Mouse (Mus musculus) neural tube, embryonic 14.5 days (tissue): ENCODE measurements around the gene Pkp1. TPM values are rescaled to one million over a fixed set of nuclear protein-coding genes. Genes with fewer than 3 reads are reported as not detected.

ENCODE experiments used
- ATAC-seq: fragments of 200-750 bp; cut with Nextera tagmentation; 2 replicates; pipeline ENCODE4 v1.8.0; 2017; ENCODE audit warnings: low read depth, mild to moderate bottlenecking, moderate TSS enrichment, moderate library complexity
- H3K27ac ChIP-seq: fragments of 300-500 bp; sonication (generic); 2 replicates; pipeline ENCODE4 v1.5.1; 2014; ENCODE audit warnings: low read depth, mild to moderate bottlenecking, control low read depth, low read length, moderate library complexity, mixed read lengths
- H3K27me3 ChIP-seq: fragments of 300-500 bp; sonication (generic); 2 replicates; pipeline ENCODE4 v1.6.1; 2014; ENCODE audit warnings: low read length; ENCODE audit not compliant: control insufficient read depth, insufficient read depth
- H3K36me3 ChIP-seq: fragments of 300-500 bp; sonication (generic); 2 replicates; pipeline ENCODE4 v1.6.1; 2014; ENCODE audit warnings: low read length, mixed read lengths; ENCODE audit not compliant: control insufficient read depth, insufficient read depth
- H3K4me1 ChIP-seq: fragments of 300-500 bp; sonication (generic); 2 replicates; pipeline ENCODE4 v1.6.1; 2014; ENCODE audit warnings: low read length; ENCODE audit not compliant: control insufficient read depth, insufficient read depth
- H3K4me2 ChIP-seq: fragments of 300-500 bp; sonication (generic); 2 replicates; pipeline ENCODE4 v1.6.1; 2014; ENCODE audit warnings: mild to moderate bottlenecking, low read depth, low read length, control low read depth
- H3K4me3 ChIP-seq: fragments of 300-500 bp; sonication (generic); 2 replicates; pipeline ENCODE4 v1.5.1; 2014; ENCODE audit warnings: low read depth, low read length, control low read depth, mixed read lengths
- H3K9ac ChIP-seq: fragments of 300-500 bp; sonication (generic); replicated peaks from 2 replicates; pipeline ENCODE4 v1.6.1; 2014; ENCODE audit warnings: low read depth, mild to moderate bottlenecking, control low read depth, low read length, mixed read lengths
- H3K9me3 ChIP-seq: fragments of 300-500 bp; sonication (generic); 2 replicates; pipeline ENCODE4 v1.6.1; 2016; ENCODE audit warnings: low read length; ENCODE audit not compliant: control insufficient read depth
- WGBS: fragments of 180-500 bp; shearing (Covaris S2); extraction: QIAGEN DNeasy Blood & Tissue Kit; methylation state at CpG from one replicate; pipeline ENCODE4 v1.1.7; 2014; 5-methylcytosine and 5-hydroxymethylcytosine counted together
- polyA plus RNA-seq: library from polyadenylated mRNA; unstranded; fragments of >200 nt; fragmentation: Nextera tagmentation; extraction: Ambion mirVana; gene quantifications from 2 replicates; pipeline ENCODE4 v1.2.1, GENCODE M21; 2014

The Pkp1 gene
- polyA plus RNA-seq, 1 experiment from 2014 or later, result not detected

DNA sequence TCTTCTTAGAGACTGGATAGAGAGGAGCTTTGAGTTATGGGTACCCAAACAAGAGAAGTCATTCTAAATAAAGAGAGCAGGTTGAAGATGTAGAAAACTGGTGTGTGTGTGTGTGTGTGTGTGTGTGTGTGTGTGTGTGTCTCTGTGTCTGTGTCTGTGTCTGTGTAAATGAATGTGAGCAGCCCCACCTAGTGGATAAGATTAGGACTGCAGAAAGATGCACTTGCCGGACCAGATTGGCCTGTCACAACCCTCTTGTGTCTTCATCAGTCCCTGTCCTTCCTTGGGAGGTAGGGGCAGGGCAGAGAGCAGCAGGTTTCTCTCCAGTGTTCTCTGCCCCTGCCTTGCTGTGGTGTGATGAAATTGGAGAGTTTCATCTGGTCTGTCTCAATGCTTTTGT is 90.1 kb downstream of the Pkp1 start:
- Histone ChIP-seq H3K9ac (no peak overlapping the region), H3K9me3 (no peaks in the 10 kb centered on the region), H3K4me3 (no peak overlapping the region), H3K27ac (no peak overlapping the region), H3K4me1 (no peaks in the 10 kb centered on the region), H3K4me2 (no peak overlapping the region), H3K36me3 (no peaks in the 10 kb centered on the region), H3K27me3 (no peaks in the 10 kb centered on the region)
- ATAC-seq, result no peak
- 8% methylated on average over 1 of the region's 1 CpGs for WGBS

GRCm38 (mm10) chr1:135821780-135822179 is 97.2 kb downstream of the Pkp1 start:
- H3K27ac ChIP-seq, result no peak overlapping the region
- H3K4me3 ChIP-seq, result no peak overlapping the region
- peaks cover 27% of the 10 kb centered on the region for H3K27me3 ChIP-seq
- H3K36me3 ChIP-seq, result no peaks in the 10 kb centered on the region
- no peaks in the 10 kb centered on the region for H3K9me3 ChIP-seq
- 71% methylated on average over 7 of the region's 7 CpGs for WGBS
- peaks cover 8% of the 10 kb centered on the region; the same call in 1 of the 2 replicates for H3K4me1 ChIP-seq
- H3K9ac ChIP-seq, result no peak overlapping the region
- ATAC-seq, result no peak
- no peak overlapping the region for H3K4me2 ChIP-seq

Other genes with a start within 250 kb of the Pkp1 start
- gene Csrp1, start 199.1 kb downstream of the Pkp1 start, polyA plus RNA-seq, result 11.7 and 17.9 TPM in 2 replicates
- gene Phlda3, start 153.1 kb downstream of the Pkp1 start, polyA plus RNA-seq, result 38.4 and 40.2 TPM in 2 replicates
- 3.2 and 3.4 TPM in 2 replicates for gene Tnni1, start 139.8 kb downstream of the Pkp1 start, polyA plus RNA-seq
- gene Lad1, start 100.6 kb downstream of the Pkp1 start, polyA plus RNA-seq, result 0.35 and 0.66 TPM in 2 replicates
- gene Tnnt2, start 82.9 kb downstream of the Pkp1 start, polyA plus RNA-seq, result 2.1 TPM in 1 of 2 replicates, not detected in the other
- gene Igfn1, start 87.1 kb upstream of the Pkp1 start, polyA plus RNA-seq, result 0.08 TPM in 1 of 2 replicates, not detected in the other
- gene Tmem9, start 88.9 kb upstream of the Pkp1 start, polyA plus RNA-seq, result 69.9 and 115 TPM in 2 replicates
- gene Ascl5, start 131.6 kb upstream of the Pkp1 start, polyA plus RNA-seq, result not detected in 2 replicates
- gene Cacna1s, start 133.5 kb upstream of the Pkp1 start, polyA plus RNA-seq, result 0.20 TPM in 1 of 2 replicates, not detected in the other
- 43.1 and 54.5 TPM in 2 replicates for gene Kif21b, start 212.2 kb upstream of the Pkp1 start, polyA plus RNA-seq